Mouse (Mus musculus): ENCODE results near the gene 5730596B20Rik. TPM values are rescaled to one million over a fixed set of nuclear protein-coding genes. Genes with fewer than 3 reads are reported as not detected.

5730596B20Rik gene
- polyA plus RNA-seq, 1 experiment = not detected

GRCm38 (mm10) chr6:52162093-52162380 lies 15.3 kb upstream of the 5730596B20Rik start:
- Histone ChIP-seq H3K4me1 (ENCODE audit: control insufficient read depth, insufficient read depth, low read length) (no peaks in the 10 kb centered on the region), H3K27ac (ENCODE audit: insufficient read depth, low read length) (no peak overlapping the region), H3K4me3 (ENCODE audit: insufficient read depth, low read length) (no peak overlapping the region)
- TF ChIP-seq CTCF (IDR thresholded peaks at IDR 0.05; ENCODE audit: extremely low read depth, insufficient read depth, low read length) (no peak), POLR2A (IDR thresholded peaks at IDR 0.05; ENCODE audit: extremely low read depth, insufficient read depth, low read length) (no peak)

GRCm38 (mm10) chr6:52162611-52163365 lies 14.5 kb upstream of the 5730596B20Rik start:
- no peak overlapping the region for H3K4me3 ChIP-seq (ENCODE audit: insufficient read depth, low read length)
- TF ChIP-seq POLR2A (IDR thresholded peaks at IDR 0.05; ENCODE audit: extremely low read depth, insufficient read depth, low read length) (no peak), CTCF (IDR thresholded peaks at IDR 0.05; ENCODE audit: extremely low read depth, insufficient read depth, low read length) (no peak)
- H3K4me1 ChIP-seq (ENCODE audit: control insufficient read depth, insufficient read depth, low read length) = no peaks in the 10 kb centered on the region
- H3K27ac ChIP-seq (ENCODE audit: insufficient read depth, low read length) = no peak overlapping the region

- no peak for TF ChIP-seq CTCF (IDR thresholded peaks at IDR 0.05; ENCODE audit: extremely low read depth, insufficient read depth, low read length)
- TF ChIP-seq POLR2A (IDR thresholded peaks at IDR 0.05; ENCODE audit: extremely low read depth, insufficient read depth, low read length) = no peak
- Histone ChIP-seq H3K4me3 (ENCODE audit: insufficient read depth, low read length) (no peak overlapping the region), H3K4me1 (ENCODE audit: control insufficient read depth, insufficient read depth, low read length) (no peaks in the 10 kb centered on the region), H3K27ac (ENCODE audit: insufficient read depth, low read length) (no peak overlapping the region)
Measured at GRCm38 (mm10) chr6:52163366-52164031, 13.8 kb upstream of the 5730596B20Rik start.

- Histone ChIP-seq H3K4me1 (ENCODE audit: control insufficient read depth, insufficient read depth, low read length) (no peaks in the 10 kb centered on the region), H3K27ac (ENCODE audit: insufficient read depth, low read length) (no peak overlapping the region), H3K4me3 (ENCODE audit: insufficient read depth, low read length) (no peak overlapping the region)
- no peak for TF ChIP-seq CTCF (IDR thresholded peaks at IDR 0.05; ENCODE audit: extremely low read depth, insufficient read depth, low read length)
- TF ChIP-seq POLR2A (IDR thresholded peaks at IDR 0.05; ENCODE audit: extremely low read depth, insufficient read depth, low read length) = no peak
Measured at GRCm38 (mm10) chr6:52164051-52164625, 13.2 kb upstream of the 5730596B20Rik start.

- no peak within 1 kb of the TSS for H3K27ac ChIP-seq (ENCODE audit: insufficient read depth, low read length)
- TF ChIP-seq POLR2A (IDR thresholded peaks at IDR 0.05; ENCODE audit: extremely low read depth, insufficient read depth, low read length) (no peak), CTCF (IDR thresholded peaks at IDR 0.05; ENCODE audit: extremely low read depth, insufficient read depth, low read length) (no peak)
- H3K4me3 ChIP-seq (ENCODE audit: insufficient read depth, low read length) = no peak within 1 kb of the TSS
- H3K4me1 ChIP-seq (ENCODE audit: control insufficient read depth, insufficient read depth, low read length) = no peaks in the 10 kb centered on the region
Measured at GRCm38 (mm10) chr6:52164626-52165440, 12.5 kb upstream of the 5730596B20Rik start, which contains the start of gene Hoxa2. Gene Hoxa2, minus strand, starts transcription at chr6:52164831.

GRCm38 (mm10) chr6:52165441-52166370 lies 11.6 kb upstream of the 5730596B20Rik start:
- H3K4me1 ChIP-seq (ENCODE audit: control insufficient read depth, insufficient read depth, low read length) = no peaks in the 10 kb centered on the region
- no peak overlapping the region for H3K27ac ChIP-seq (ENCODE audit: insufficient read depth, low read length)
- TF ChIP-seq CTCF (IDR thresholded peaks at IDR 0.05; ENCODE audit: extremely low read depth, insufficient read depth, low read length) (no peak), POLR2A (IDR thresholded peaks at IDR 0.05; ENCODE audit: extremely low read depth, insufficient read depth, low read length) (no peak)
- no peak overlapping the region for H3K4me3 ChIP-seq (ENCODE audit: insufficient read depth, low read length)

GRCm38 (mm10) chr6:52166431-52167077 lies 10.7 kb upstream of the 5730596B20Rik start:
- TF ChIP-seq POLR2A (IDR thresholded peaks at IDR 0.05; ENCODE audit: extremely low read depth, insufficient read depth, low read length) (no peak), CTCF (IDR thresholded peaks at IDR 0.05; ENCODE audit: extremely low read depth, insufficient read depth, low read length) (no peak)
- Histone ChIP-seq H3K27ac (ENCODE audit: insufficient read depth, low read length) (no peak overlapping the region), H3K4me1 (ENCODE audit: control insufficient read depth, insufficient read depth, low read length) (no peaks in the 10 kb centered on the region), H3K4me3 (ENCODE audit: insufficient read depth, low read length) (no peak overlapping the region)

- TF ChIP-seq CTCF (IDR thresholded peaks at IDR 0.05; ENCODE audit: extremely low read depth, insufficient read depth, low read length) (no peak), POLR2A (IDR thresholded peaks at IDR 0.05; ENCODE audit: extremely low read depth, insufficient read depth, low read length) (no peak)
- no peak overlapping the region for H3K4me3 ChIP-seq (ENCODE audit: insufficient read depth, low read length)
- H3K4me1 ChIP-seq (ENCODE audit: control insufficient read depth, insufficient read depth, low read length) = no peaks in the 10 kb centered on the region
- H3K27ac ChIP-seq (ENCODE audit: insufficient read depth, low read length) = no peak overlapping the region
Measured at GRCm38 (mm10) chr6:52167176-52167575, 10.1 kb upstream of the 5730596B20Rik start.

Measured in cortical plate, adult 2 months (tissue).